Mouse (Mus musculus): ENCODE data around the gene Prg3. TPM values are rescaled to one million over a fixed set of nuclear protein-coding genes. Genes with fewer than 3 reads are reported as not detected.

Prg3 gene
- total RNA-seq, 1 experiment, result not detected

DNA sequence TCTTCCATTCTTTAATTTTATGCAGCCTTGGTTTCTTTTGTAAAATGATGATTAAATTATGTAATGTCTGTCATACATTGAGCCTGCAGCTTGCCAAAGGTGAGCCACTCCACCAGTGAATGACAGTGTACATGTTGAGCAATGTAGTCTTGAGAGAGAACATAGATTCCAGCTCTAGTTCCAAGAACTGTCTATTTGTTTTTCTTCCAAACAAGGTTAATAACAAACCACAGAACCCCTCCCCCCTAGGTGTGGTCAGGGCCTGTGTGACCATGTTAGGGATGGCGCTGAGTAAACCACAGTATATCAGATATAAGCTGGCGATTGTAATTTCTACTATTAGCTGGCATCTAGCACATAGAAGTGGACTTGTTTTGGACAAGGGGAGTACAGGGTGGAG is 8.4 kb downstream of the Prg3 start:
- Histone ChIP-seq H3K36me3 (ENCODE audit: control insufficient read depth, insufficient read depth, low read length, poor library complexity, severe bottlenecking) (no peaks in the 10 kb centered on the region), H3K4me1 (ENCODE audit: control insufficient read depth in 2 of 2, insufficient read depth in 2 of 2, low read length in 2 of 2, poor library complexity in 1 of 2) (peaks cover 2% of the 10 kb centered on the region in 2 experiments; a peak in 1 of 4 replicates), H3K9me3 (ENCODE audit: control insufficient read depth, insufficient read depth, low read depth, low read length) (no peaks in the 10 kb centered on the region), H3K4me3 (ENCODE audit: insufficient read depth in 1 of 2, low read depth in 1 of 2, low read length in 2 of 2, poor library complexity in 1 of 2, severe bottlenecking in 1 of 2) (no peak overlapping the region), H3K27ac (ENCODE audit: insufficient read depth, low read depth, low read length, poor library complexity, severe bottlenecking) (no peak overlapping the region), H3K9ac (ENCODE audit: insufficient read depth, low read depth, low read length, poor library complexity, severe bottlenecking) (no peak overlapping the region)
- TF ChIP-seq ZNF384 (IDR thresholded peaks at IDR 0.05; ENCODE audit: low read depth, low read length) (no peak), HCFC1 (IDR thresholded peaks at IDR 0.05; ENCODE audit: borderline replicate concordance, insufficient read depth, low read length) (no peak), MAFK (IDR thresholded peaks at IDR 0.05; ENCODE audit: insufficient read depth, low read depth, low read length) (no peak), CHD2 (IDR thresholded peaks at IDR 0.05; ENCODE audit: low read depth, low read length) (no peak), ZC3H11A (IDR thresholded peaks at IDR 0.05; ENCODE audit: borderline replicate concordance, low read depth, low read length) (no peak)
- DNase-seq (ENCODE audit: low read depth, low spot score), result no peak
- in situ Hi-C loops (cut with MboI; ENCODE audit: low sequenced_read_pairs in 2 of 2, unreplicated experiment in 2 of 2), result no loop called here

DNA sequence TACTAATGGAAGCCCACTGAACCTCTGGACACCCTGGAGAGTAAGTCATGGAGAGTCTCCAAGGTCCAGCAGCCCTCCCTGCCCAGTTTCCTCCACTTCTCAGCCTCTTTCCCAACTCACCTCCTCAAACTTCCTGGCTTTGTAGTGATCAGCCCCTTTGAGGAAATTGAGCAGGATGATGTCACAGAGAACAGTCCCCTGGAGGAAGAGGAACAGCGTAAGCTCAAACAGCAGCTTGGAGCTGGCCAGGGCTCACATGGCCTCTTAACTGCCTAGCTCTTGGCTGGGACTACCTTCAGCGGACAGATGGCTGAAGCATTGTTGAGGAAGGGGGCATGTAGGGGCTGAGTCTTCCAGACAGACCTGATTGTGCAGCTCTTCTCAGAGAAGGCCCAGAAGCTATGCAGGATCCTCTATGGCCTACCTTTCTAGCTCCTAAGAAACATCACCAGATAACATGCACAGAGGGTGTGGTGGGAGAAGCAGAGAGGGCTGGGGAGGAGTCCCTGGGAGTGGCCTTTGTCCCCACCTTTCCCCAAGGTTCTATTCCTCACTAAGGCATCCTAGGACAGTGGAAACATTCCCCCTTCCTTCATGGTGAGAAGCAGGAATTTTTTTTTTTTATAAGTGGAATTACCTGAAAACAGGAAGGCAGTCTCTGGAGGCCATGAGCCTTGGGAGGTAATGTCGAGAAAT is 11.6 kb downstream of the Prg3 start:
- no peak for DNase-seq (ENCODE audit: low read depth, low spot score)
- H3K4me3 ChIP-seq (ENCODE audit: insufficient read depth in 1 of 2, low read depth in 1 of 2, low read length in 2 of 2, poor library complexity in 1 of 2, severe bottlenecking in 1 of 2), result no peak overlapping the region
- TF ChIP-seq ZC3H11A (IDR thresholded peaks at IDR 0.05; ENCODE audit: borderline replicate concordance, low read depth, low read length) (no peak), CHD2 (IDR thresholded peaks at IDR 0.05; ENCODE audit: low read depth, low read length) (no peak), HCFC1 (IDR thresholded peaks at IDR 0.05; ENCODE audit: borderline replicate concordance, insufficient read depth, low read length) (no peak), ZNF384 (IDR thresholded peaks at IDR 0.05; ENCODE audit: low read depth, low read length) (no peak), MAFK (IDR thresholded peaks at IDR 0.05; ENCODE audit: insufficient read depth, low read depth, low read length) (no peak)
- no peak overlapping the region for H3K9ac ChIP-seq (ENCODE audit: insufficient read depth, low read depth, low read length, poor library complexity, severe bottlenecking)
- H3K4me1 ChIP-seq (ENCODE audit: control insufficient read depth in 2 of 2, insufficient read depth in 2 of 2, low read length in 2 of 2, poor library complexity in 1 of 2), result peaks cover 2% of the 10 kb centered on the region in 2 experiments; a peak in 2 of 4 replicates
- in situ Hi-C loops (cut with MboI; ENCODE audit: low sequenced_read_pairs in 2 of 2, unreplicated experiment in 2 of 2), result no loop called here
- H3K36me3 ChIP-seq (ENCODE audit: control insufficient read depth, insufficient read depth, low read length, poor library complexity, severe bottlenecking), result no peaks in the 10 kb centered on the region
- H3K27ac ChIP-seq (ENCODE audit: insufficient read depth, low read depth, low read length, poor library complexity, severe bottlenecking), result no peak overlapping the region
- no peaks in the 10 kb centered on the region for H3K9me3 ChIP-seq (ENCODE audit: control insufficient read depth, insufficient read depth, low read depth, low read length)

DNA sequence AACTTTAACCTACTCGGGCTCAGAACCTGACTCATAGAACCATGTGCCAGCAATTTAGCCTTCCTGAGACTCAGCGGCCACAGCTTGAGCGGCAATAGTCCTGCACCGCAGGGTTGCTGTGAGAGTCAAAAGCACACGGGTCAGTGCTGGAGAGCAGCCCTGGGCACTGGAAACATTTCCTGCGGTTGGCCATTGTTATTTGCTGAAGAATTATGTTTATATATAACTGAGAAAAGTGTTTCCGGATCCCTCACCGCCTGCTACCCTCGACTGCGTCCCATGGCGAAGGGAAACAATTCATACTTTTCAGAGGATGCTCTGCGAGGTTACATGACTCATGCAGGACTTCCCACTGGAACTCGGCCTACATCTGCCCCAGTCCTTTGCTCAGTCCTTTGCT is 13.5 kb downstream of the Prg3 start:
- no peaks in the 10 kb centered on the region for H3K9me3 ChIP-seq (ENCODE audit: control insufficient read depth, insufficient read depth, low read depth, low read length)
- TF ChIP-seq ZC3H11A (IDR thresholded peaks at IDR 0.05; ENCODE audit: borderline replicate concordance, low read depth, low read length), result no peak
- TF ChIP-seq ZNF384 (IDR thresholded peaks at IDR 0.05; ENCODE audit: low read depth, low read length), result no peak
- no peak for TF ChIP-seq MAFK (IDR thresholded peaks at IDR 0.05; ENCODE audit: insufficient read depth, low read depth, low read length)
- no peak for TF ChIP-seq HCFC1 (IDR thresholded peaks at IDR 0.05; ENCODE audit: borderline replicate concordance, insufficient read depth, low read length)
- TF ChIP-seq CHD2 (IDR thresholded peaks at IDR 0.05; ENCODE audit: low read depth, low read length), result no peak
- H3K9ac ChIP-seq (ENCODE audit: insufficient read depth, low read depth, low read length, poor library complexity, severe bottlenecking), result no peak overlapping the region
- in situ Hi-C loops (cut with MboI; ENCODE audit: low sequenced_read_pairs in 2 of 2, unreplicated experiment in 2 of 2), result no loop called here
- no peaks in the 10 kb centered on the region; a peak in 1 of 4 replicates for H3K4me1 ChIP-seq (ENCODE audit: control insufficient read depth in 2 of 2, insufficient read depth in 2 of 2, low read length in 2 of 2, poor library complexity in 1 of 2)
- H3K4me3 ChIP-seq (ENCODE audit: insufficient read depth in 1 of 2, low read depth in 1 of 2, low read length in 2 of 2, poor library complexity in 1 of 2, severe bottlenecking in 1 of 2), result no peak overlapping the region
- DNase-seq (ENCODE audit: low read depth, low spot score), result no peak
- H3K27ac ChIP-seq (ENCODE audit: insufficient read depth, low read depth, low read length, poor library complexity, severe bottlenecking), result no peak overlapping the region
- H3K36me3 ChIP-seq (ENCODE audit: control insufficient read depth, insufficient read depth, low read length, poor library complexity, severe bottlenecking), result no peaks in the 10 kb centered on the region

DNA sequence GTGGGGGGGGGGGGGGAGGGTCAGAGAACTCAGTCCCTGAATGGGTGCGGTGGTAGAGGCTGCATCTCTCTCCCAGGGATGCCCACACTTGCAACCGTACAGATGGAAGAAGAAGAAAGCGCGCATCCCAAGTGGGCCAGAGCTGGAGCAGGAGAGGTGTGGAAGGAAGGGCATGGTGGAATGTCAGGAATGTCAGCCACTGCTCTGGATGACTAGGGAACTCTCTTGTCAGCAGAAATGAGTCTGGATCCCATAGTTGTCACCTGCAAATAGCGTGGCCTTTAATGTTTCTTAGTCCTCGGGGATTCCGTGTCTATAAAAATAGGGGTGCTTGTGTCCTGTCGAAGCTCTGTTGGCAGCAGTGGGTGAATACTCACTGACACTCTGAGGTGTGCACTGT is 14.6 kb downstream of the Prg3 start:
- Histone ChIP-seq H3K27ac (ENCODE audit: insufficient read depth, low read depth, low read length, poor library complexity, severe bottlenecking) (no peak overlapping the region), H3K9me3 (ENCODE audit: control insufficient read depth, insufficient read depth, low read depth, low read length) (no peaks in the 10 kb centered on the region), H3K4me3 (ENCODE audit: insufficient read depth in 1 of 2, low read depth in 1 of 2, low read length in 2 of 2, poor library complexity in 1 of 2, severe bottlenecking in 1 of 2) (no peak overlapping the region), H3K36me3 (ENCODE audit: control insufficient read depth, insufficient read depth, low read length, poor library complexity, severe bottlenecking) (no peaks in the 10 kb centered on the region), H3K4me1 (ENCODE audit: control insufficient read depth in 2 of 2, insufficient read depth in 2 of 2, low read length in 2 of 2, poor library complexity in 1 of 2) (no peaks in the 10 kb centered on the region; a peak in 1 of 4 replicates), H3K9ac (ENCODE audit: insufficient read depth, low read depth, low read length, poor library complexity, severe bottlenecking) (no peak overlapping the region)
- in situ Hi-C loops (cut with MboI; ENCODE audit: low sequenced_read_pairs in 2 of 2, unreplicated experiment in 2 of 2), result no loop called here
- TF ChIP-seq ZNF384 (IDR thresholded peaks at IDR 0.05; ENCODE audit: low read depth, low read length), result no peak
- TF ChIP-seq MAFK (IDR thresholded peaks at IDR 0.05; ENCODE audit: insufficient read depth, low read depth, low read length), result peak; percentile 69
- no peak for TF ChIP-seq CHD2 (IDR thresholded peaks at IDR 0.05; ENCODE audit: low read depth, low read length)
- DNase-seq (ENCODE audit: low read depth, low spot score), result peak; percentile 11

Data from ES-E14 (cell line).